Mouse (Mus musculus): Measurements from ENCODE around the gene Tfcp2.

- TF ChIP-seq ZNF384 (IDR thresholded peaks at IDR 0.05; ENCODE audit: low read depth, low read length) (no peak), MAFK (IDR thresholded peaks at IDR 0.05; ENCODE audit: insufficient read depth, low read depth, low read length) (no peak), ZC3H11A (IDR thresholded peaks at IDR 0.05; ENCODE audit: borderline replicate concordance, low read depth, low read length) (no peak)
Measured at GRCm38 (mm10) chr15:100520306-100520705, 31.5 kb downstream of the Tfcp2 start.

All from ES-E14 (cell line).